Mouse (Mus musculus) CH12.LX (cell line): Measurements from ENCODE around the gene Pla2g4e.

Source experiments
- CTCF ChIP-seq, 2 experiments: IDR thresholded peaks in 1 of 2; conservative IDR thresholded peaks in 1 of 2; 2 replicates each; pipeline ENCODE4 v1.5.1; 2011 to 2012; ENCODE audit warnings: low read depth in 2 of 2, low read length in 2 of 2, improper control_type of control experiment in 1 of 2, inconsistent platforms in 1 of 2, mild to moderate bottlenecking in 1 of 2, moderate library complexity in 1 of 2
- ELF1 ChIP-seq: IDR thresholded peaks from 2 replicates; pipeline ENCODE4 v1.6.1; 2014; ENCODE audit warnings: low read depth, mild to moderate bottlenecking, inconsistent platforms, low read length, improper control_type of control experiment
- EP300 ChIP-seq: IDR thresholded peaks from 2 replicates; pipeline ENCODE4 v1.6.1; 2011; ENCODE audit warnings: low read length, improper control_type of control experiment
- HCFC1 ChIP-seq: IDR thresholded peaks from 2 replicates; pipeline ENCODE4 v1.6.1; 2012; ENCODE audit warnings: low read depth, mild to moderate bottlenecking, inconsistent platforms, low read length, improper control_type of control experiment
- POLR2A ChIP-seq: IDR thresholded peaks from 2 replicates; pipeline ENCODE4 v1.6.1; 2011; ENCODE audit warnings: low read depth, mild to moderate bottlenecking, improper control_type of control experiment, low read length
- POLR2AphosphoS2 ChIP-seq: IDR thresholded peaks from 2 replicates; pipeline ENCODE4 v1.6.1; 2011; ENCODE audit warnings: low read depth, low read length, improper control_type of control experiment
- SMC3 ChIP-seq: IDR thresholded peaks from 2 replicates; pipeline ENCODE4 v1.6.1; 2011; ENCODE audit warnings: low read depth, low read length, improper control_type of control experiment
- UBTF ChIP-seq: IDR thresholded peaks from 2 replicates; pipeline ENCODE4 v1.6.1; 2012; ENCODE audit warnings: low read depth, mild to moderate bottlenecking, inconsistent platforms, low read length, improper control_type of control experiment, moderate library complexity
- USF1 ChIP-seq: IDR thresholded peaks from 2 replicates; pipeline ENCODE4 v1.6.1; 2014; ENCODE audit warnings: low read depth, mild to moderate bottlenecking, inconsistent platforms, low read length, improper control_type of control experiment
- ZKSCAN1 ChIP-seq: IDR thresholded peaks from 2 replicates; pipeline ENCODE4 v1.6.1; 2012; ENCODE audit warnings: low read depth, inconsistent platforms, low read length, improper control_type of control experiment, borderline replicate concordance
- ZMIZ1 ChIP-seq: IDR thresholded peaks from 2 replicates; pipeline ENCODE4 v1.6.1; 2012; ENCODE audit warnings: low read depth, mild to moderate bottlenecking, inconsistent platforms, low read length, improper control_type of control experiment

DNA sequence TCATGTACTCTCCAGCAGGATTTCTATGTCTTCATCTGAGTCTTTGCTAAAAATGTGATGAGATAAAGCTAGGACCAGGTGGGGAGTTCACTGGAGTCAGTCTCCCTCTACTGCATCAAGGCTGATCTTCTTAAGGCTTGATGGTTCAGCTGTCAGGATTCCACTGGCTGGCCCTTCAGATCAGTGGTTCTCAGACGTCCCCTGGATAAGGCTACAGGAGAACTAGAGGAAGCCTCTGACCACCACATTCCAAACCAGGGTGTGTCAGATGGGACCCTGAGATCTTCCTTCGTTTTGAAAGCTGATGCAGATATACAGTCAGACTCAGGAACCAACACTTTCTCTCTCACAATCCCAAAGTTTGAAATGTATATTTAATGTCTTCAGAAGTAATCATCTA is 97.8 kb downstream of the Pla2g4e start:
- TF ChIP-seq ZMIZ1 (no peak), EP300 (no peak), USF1 (no peak), POLR2A (no peak), CTCF (conservative IDR thresholded peaks at IDR 0.05 in 1 of 2, IDR thresholded peaks at IDR 0.05 in 1 of 2; ENCODE audit: low read depth in 2 of 2, low read length in 2 of 2) (no peak), ZKSCAN1 (no peak), POLR2AphosphoS2 (no peak), UBTF (no peak), ELF1 (no peak), HCFC1 (no peak), SMC3 (no peak)
